Mouse (Mus musculus) liver, postnatal 0 days (tissue): ENCODE data around the gene Gm49673. TPM values are rescaled to one million over a fixed set of nuclear protein-coding genes. Genes with fewer than 3 reads are reported as not detected.
"Not testable (repeated sequence)": the region's sequence is repeated elsewhere in the genome, so short reads cannot be mapped to it uniquely, and the experiment has no call there.

ENCODE experiments used
- ATAC-seq: fragments of 200-750 bp; cut with Nextera tagmentation; 2 replicates; pipeline ENCODE4 v1.8.0; 2017; ENCODE audit warnings: mild to moderate bottlenecking, moderate library complexity
- DNase-seq: peaks from one replicate; pipeline ENCODE4 v3.0.0-alpha.2; 2016
- H3K27ac ChIP-seq: fragments of 300-500 bp; sonication (generic); 2 replicates; pipeline ENCODE4 v1.5.1; 2014; ENCODE audit warnings: antibody characterized with exemption, moderate library complexity, mild to moderate bottlenecking, low read depth
- H3K27me3 ChIP-seq: fragments of 300-500 bp; sonication (generic); 2 replicates; pipeline ENCODE4 v1.6.1; 2014; ENCODE audit warnings: low read length, control low read depth, mixed read lengths; ENCODE audit not compliant: insufficient read depth
- H3K36me3 ChIP-seq: fragments of 300-500 bp; sonication (generic); replicated peaks from 2 replicates; pipeline ENCODE4 v1.6.1; 2014; ENCODE audit warnings: mild to moderate bottlenecking, control low read depth, low read length, moderate library complexity, mixed read lengths; ENCODE audit not compliant: insufficient read depth
- H3K4me1 ChIP-seq: fragments of 300-500 bp; sonication (generic); 2 replicates; pipeline ENCODE4 v1.6.1; 2014; ENCODE audit warnings: antibody characterized with exemption, mild to moderate bottlenecking, control low read depth; ENCODE audit not compliant: insufficient read depth
- H3K4me2 ChIP-seq: fragments of 300-500 bp; sonication (generic); 2 replicates; pipeline ENCODE4 v1.6.1; 2014; ENCODE audit warnings: low read depth, mild to moderate bottlenecking, low read length, moderate library complexity, mixed read lengths
- H3K4me3 ChIP-seq: fragments of 300-500 bp; sonication (generic); 2 replicates; pipeline ENCODE4 v1.5.1; 2014; ENCODE audit warnings: low read depth, low read length
- H3K9ac ChIP-seq: fragments of 300-500 bp; sonication (generic); replicated peaks from 2 replicates; pipeline ENCODE4 v1.6.1; 2014; ENCODE audit warnings: mild to moderate bottlenecking, moderate library complexity
- H3K9me3 ChIP-seq: fragments of 300-500 bp; sonication (generic); 2 replicates; pipeline ENCODE4 v1.6.1; 2016; ENCODE audit warnings: mild to moderate bottlenecking, control low read depth, low read length, mixed read lengths
- CTCF ChIP-seq: sonication (generic); IDR thresholded peaks from 2 replicates; pipeline ENCODE4 v1.5.1; 2016; ENCODE audit warnings: antibody characterized with exemption, low read depth
- WGBS: fragments of 180-500 bp; shearing (Covaris S2); extraction: QIAGEN DNeasy Blood & Tissue Kit; methylation state at CpG from one replicate; pipeline ENCODE4 v1.1.7; 2014; ENCODE audit not compliant: insufficient replicate concordance; 5-methylcytosine and 5-hydroxymethylcytosine counted together
- polyA plus RNA-seq: library from polyadenylated mRNA; unstranded; fragments of >200 nt; fragmentation: Nextera tagmentation; extraction: Ambion mirVana; gene quantifications from 2 replicates; pipeline ENCODE4 v1.2.1, GENCODE M21; 2015

Gene Gm49673
- polyA plus RNA-seq, 1 experiment from 2014 or later, result not detected

GRCm38 (mm10) chr17:8160969-8161368 lies 13.4 kb upstream of the Gm49673 start:
- 37% methylated on average over 2 of the region's 3 CpGs for WGBS
- peak; percentile 53 for TF ChIP-seq CTCF
- not testable (repeated sequence) for H3K4me1 ChIP-seq, ATAC-seq, H3K4me2 ChIP-seq, DNase-seq, H3K9ac ChIP-seq, H3K9me3 ChIP-seq, H3K27me3 ChIP-seq, H3K36me3 ChIP-seq, H3K27ac ChIP-seq, H3K4me3 ChIP-seq

GRCm38 (mm10) chr17:8158627-8159026 lies 11.0 kb upstream of the Gm49673 start:
- not testable (repeated sequence) for H3K27ac ChIP-seq, H3K27me3 ChIP-seq, H3K4me2 ChIP-seq, H3K9ac ChIP-seq, H3K36me3 ChIP-seq, DNase-seq, H3K4me1 ChIP-seq, H3K9me3 ChIP-seq, H3K4me3 ChIP-seq
- no CpG with 5 or more reads among the region's 1 CpGs for whole genome bisulfite sequencing
- ATAC-seq, result peak; percentile 64

- H3K4me3 ChIP-seq, ATAC-seq, H3K36me3 ChIP-seq, DNase-seq, H3K9ac ChIP-seq, H3K27me3 ChIP-seq, H3K9me3 ChIP-seq, H3K27ac ChIP-seq, H3K4me1 ChIP-seq, H3K4me2 ChIP-seq: not testable (repeated sequence)
- WGBS, result no CpG with 5 or more reads among the region's 8 CpGs
These were observed 8.4 kb upstream of the Gm49673 start for GRCm38 (mm10) chr17:8155982-8156381.

- DNase-seq, H3K9ac ChIP-seq, H3K4me2 ChIP-seq, H3K27me3 ChIP-seq, H3K4me3 ChIP-seq, ATAC-seq, H3K27ac ChIP-seq, H3K36me3 ChIP-seq, H3K9me3 ChIP-seq, H3K4me1 ChIP-seq: not testable (repeated sequence)
- 75% methylated on average over 6 of the region's 7 CpGs for WGBS
These were observed 7.4 kb upstream of the Gm49673 start for GRCm38 (mm10) chr17:8155010-8155409.

- H3K36me3 ChIP-seq, H3K4me1 ChIP-seq, H3K27ac ChIP-seq, DNase-seq, H3K27me3 ChIP-seq, H3K9me3 ChIP-seq: not testable (repeated sequence)
- Histone ChIP-seq H3K4me3 (peak overlapping the region; percentile 65), H3K4me2 (peak overlapping the region; percentile 69), H3K9ac (peak overlapping the region; percentile 78)
- WGBS, result 15% methylated on average over 5 of the region's 5 CpGs
- ATAC-seq, result peak; percentile 18
These were observed 657 bp downstream of the Gm49673 start for GRCm38 (mm10) chr17:8146931-8147330.

- DNase-seq, result peak; percentile 11
- H3K9ac ChIP-seq, H3K36me3 ChIP-seq, H3K9me3 ChIP-seq, H3K4me1 ChIP-seq, H3K4me2 ChIP-seq, H3K27me3 ChIP-seq, H3K27ac ChIP-seq, ATAC-seq, H3K4me3 ChIP-seq: not testable (repeated sequence)
- 52% methylated on average over 13 of the region's 14 CpGs for WGBS
These were observed 3.5 kb downstream of the Gm49673 start for GRCm38 (mm10) chr17:8143802-8144673.

- not testable (repeated sequence) for ATAC-seq, H3K36me3 ChIP-seq, H3K27me3 ChIP-seq, H3K4me2 ChIP-seq, H3K9me3 ChIP-seq, H3K9ac ChIP-seq, H3K4me1 ChIP-seq, H3K27ac ChIP-seq, H3K4me3 ChIP-seq, DNase-seq
- 55% methylated on average over 3 of the region's 3 CpGs for WGBS
These were observed 7.4 kb downstream of the Gm49673 start for GRCm38 (mm10) chr17:8140210-8140609.

GRCm38 (mm10) chr17:8138116-8138515 lies 9.5 kb downstream of the Gm49673 start:
- H3K36me3 ChIP-seq, H3K27me3 ChIP-seq, H3K4me2 ChIP-seq, H3K9ac ChIP-seq, H3K4me1 ChIP-seq, H3K9me3 ChIP-seq, DNase-seq, ATAC-seq, H3K4me3 ChIP-seq, H3K27ac ChIP-seq: not testable (repeated sequence)
- WGBS, result 87% methylated on average over 5 of the region's 5 CpGs

- H3K4me1 ChIP-seq, H3K4me2 ChIP-seq, H3K9ac ChIP-seq, H3K36me3 ChIP-seq, H3K27me3 ChIP-seq, DNase-seq, H3K9me3 ChIP-seq, H3K27ac ChIP-seq, H3K4me3 ChIP-seq: not testable (repeated sequence)
- ATAC-seq, result peak; percentile 23; the same call in 1 of the 2 replicates
- WGBS, result no CpG with 5 or more reads among the region's 6 CpGs
These were observed 16.7 kb downstream of the Gm49673 start for GRCm38 (mm10) chr17:8130849-8131248.

GRCm38 (mm10) chr17:8129578-8129977 lies 18.0 kb downstream of the Gm49673 start:
- not testable (repeated sequence) for H3K9ac ChIP-seq, H3K4me1 ChIP-seq, H3K36me3 ChIP-seq, H3K9me3 ChIP-seq, H3K4me2 ChIP-seq, DNase-seq, H3K27me3 ChIP-seq, H3K4me3 ChIP-seq, H3K27ac ChIP-seq, ATAC-seq
- 80% methylated on average over 9 of the region's 9 CpGs for WGBS
